Mouse (Mus musculus): ENCODE data around the gene Elmo1.

Gene Elmo1

DNA sequence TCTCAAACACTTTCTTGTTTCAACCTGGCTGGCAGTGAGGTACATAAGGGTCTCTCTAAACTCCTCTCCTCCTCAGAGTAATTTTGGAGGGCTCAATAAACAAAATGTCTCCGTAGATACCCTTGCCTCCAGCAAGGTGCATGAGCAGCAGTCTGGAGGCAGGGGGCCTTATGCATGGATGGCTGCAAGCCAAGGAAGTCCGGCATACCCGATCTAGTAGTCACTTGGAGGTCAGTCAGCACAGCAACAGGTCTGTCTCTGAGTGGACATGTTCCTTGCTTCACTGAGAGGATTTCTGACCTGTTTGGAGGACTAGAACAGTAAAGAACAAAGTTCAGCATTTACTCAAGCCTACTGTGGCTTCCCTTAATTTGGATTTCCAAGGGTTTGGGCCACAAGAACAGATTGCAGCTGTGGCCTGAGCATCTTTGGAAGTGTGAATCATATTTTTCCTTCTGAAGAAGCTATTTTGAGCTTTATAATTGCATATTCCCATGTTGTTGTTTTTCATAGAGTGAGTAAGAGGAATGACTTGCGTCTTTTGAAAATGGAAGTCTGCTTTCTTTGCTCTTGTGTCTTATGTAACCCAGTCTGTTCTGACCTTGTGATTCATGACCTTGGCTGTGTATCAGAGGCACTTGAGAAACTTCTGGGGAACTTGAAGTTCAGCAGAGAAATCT lies 296.2 kb downstream of the Elmo1 start:
- no peak for DNase-seq (ENCODE audit: low spot score)

DNA sequence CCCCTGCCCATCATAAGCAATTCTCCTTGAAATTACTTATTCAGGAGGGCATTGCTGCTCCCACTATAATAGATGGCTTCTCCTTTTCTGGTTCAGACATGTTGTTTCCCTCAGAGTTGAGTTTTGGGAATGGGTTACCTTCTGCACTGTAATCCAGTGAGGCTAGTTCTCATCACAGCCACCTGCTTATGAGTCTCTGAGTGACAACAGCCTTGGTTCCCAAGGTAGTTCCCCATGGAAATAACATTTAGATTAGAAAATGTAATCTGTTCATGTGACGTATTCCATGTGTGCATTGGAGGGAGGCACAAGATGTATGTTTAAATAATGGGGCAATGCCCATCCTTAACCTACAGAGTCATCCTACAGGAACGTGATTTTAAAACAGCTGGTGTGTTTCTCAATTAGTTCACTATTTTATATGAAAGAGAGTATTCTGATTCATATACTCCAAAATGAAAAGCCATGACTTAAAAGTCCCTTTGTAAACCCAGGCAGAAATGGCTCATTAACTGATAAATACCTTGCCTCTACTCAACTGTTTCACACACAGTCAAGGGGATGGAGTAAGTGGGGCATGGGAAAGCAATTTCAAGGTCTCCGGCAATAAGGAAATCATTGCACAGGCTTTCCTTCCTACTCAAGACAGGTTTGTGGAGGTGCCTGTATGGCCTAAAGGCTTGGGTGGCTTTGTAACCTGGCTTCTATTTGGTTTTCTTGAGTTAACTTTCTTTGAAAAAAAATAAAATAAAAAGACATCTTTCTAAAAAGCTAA lies 302.6 kb downstream of the Elmo1 start:
- DNase-seq (ENCODE audit: low spot score), result no peak

DNA sequence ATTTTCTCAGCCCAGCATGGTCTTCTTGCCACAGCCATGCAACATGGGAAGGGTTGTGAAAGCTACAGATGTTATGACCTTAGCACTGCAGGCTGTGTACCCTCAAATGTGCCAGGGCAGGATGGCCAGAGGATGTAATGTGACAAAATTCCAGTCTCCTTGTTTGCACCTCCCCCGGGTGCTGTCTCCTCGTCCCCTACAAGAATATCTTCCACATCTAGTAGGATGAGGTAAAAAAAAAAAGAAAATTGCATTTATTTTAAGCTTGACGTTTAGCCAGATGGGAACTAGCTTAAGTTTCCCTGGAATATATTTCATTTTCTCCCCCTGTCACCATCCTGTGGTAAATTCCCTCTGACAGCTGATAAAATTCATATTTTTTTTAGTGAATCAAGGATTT lies 307.3 kb downstream of the Elmo1 start:
- no peak for DNase-seq (ENCODE audit: low spot score)

DNA sequence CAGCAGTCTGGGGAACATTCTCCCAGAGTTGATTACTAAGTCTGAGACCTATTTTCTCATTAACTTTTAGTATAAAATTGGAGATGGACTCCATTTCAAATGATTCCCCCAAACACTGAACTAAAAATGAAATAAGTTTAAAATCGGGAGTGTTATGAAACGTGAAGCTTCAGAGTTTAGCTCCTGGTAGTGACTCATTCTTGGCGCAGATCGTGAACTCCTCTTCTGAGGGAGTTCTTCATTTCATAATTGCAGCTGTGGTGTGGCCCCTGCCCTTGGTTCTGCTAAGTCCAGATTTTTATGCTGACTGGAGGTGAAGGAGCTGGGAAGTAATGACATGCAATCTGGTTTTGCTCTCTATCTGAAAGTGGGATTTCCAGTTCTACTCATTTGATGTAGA lies 307.9 kb downstream of the Elmo1 start:
- DNase-seq (ENCODE audit: low spot score), result no peak

DNA sequence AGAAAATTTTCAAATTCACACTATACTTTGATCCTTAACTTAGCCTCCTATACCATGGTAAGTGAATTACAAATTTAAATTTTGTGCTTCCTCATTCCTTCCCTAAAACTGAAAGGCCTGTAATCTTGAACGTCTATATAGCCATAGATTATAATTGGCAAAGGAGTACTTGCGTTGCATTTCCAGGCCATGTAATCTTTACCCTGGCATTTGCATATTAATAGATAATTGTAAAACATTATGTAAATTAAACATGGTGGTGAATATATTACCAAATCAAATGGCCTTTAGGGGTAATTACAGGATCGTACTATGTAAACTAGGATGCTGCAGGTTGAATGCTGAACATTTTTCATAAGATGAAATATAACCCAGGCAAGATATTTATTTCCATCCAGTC lies 314.1 kb downstream of the Elmo1 start:
- DNase-seq (ENCODE audit: low spot score), result no peak

DNA sequence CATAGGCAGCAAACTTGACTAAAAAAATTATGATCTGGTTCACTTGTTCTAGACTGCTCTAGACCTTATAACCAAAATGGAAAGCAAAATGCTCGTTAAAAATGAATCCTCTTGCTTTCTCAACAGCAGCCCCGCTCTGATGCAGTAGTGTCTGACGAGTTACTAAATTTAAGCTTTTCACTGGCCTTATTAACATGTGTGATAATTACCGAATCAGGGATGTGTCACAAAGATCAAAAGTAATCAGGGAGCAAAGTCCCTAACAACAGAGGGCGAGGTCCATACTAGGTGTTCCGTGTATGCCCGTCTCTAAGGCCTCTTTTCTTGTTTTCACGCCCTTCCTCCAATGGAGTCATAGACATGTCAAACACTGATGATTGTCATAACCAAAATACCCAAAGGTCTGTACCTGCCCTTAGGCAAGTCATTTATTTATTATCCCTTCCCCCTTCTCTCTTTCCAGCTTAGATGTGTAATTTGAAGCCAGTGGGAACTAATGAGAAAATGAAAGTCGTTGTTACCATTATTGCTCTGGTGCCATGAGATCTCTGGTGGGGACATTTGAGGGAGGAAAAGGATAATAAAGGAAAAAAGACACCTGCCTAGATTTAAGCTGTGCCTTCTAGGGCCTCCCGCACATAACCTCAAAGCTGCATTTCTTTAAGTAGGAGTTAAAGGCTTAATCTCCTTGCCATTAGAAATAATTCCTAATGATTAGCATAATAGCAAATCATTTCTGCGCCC lies 316.2 kb downstream of the Elmo1 start:
- no peak for DNase-seq (ENCODE audit: low spot score)

DNA sequence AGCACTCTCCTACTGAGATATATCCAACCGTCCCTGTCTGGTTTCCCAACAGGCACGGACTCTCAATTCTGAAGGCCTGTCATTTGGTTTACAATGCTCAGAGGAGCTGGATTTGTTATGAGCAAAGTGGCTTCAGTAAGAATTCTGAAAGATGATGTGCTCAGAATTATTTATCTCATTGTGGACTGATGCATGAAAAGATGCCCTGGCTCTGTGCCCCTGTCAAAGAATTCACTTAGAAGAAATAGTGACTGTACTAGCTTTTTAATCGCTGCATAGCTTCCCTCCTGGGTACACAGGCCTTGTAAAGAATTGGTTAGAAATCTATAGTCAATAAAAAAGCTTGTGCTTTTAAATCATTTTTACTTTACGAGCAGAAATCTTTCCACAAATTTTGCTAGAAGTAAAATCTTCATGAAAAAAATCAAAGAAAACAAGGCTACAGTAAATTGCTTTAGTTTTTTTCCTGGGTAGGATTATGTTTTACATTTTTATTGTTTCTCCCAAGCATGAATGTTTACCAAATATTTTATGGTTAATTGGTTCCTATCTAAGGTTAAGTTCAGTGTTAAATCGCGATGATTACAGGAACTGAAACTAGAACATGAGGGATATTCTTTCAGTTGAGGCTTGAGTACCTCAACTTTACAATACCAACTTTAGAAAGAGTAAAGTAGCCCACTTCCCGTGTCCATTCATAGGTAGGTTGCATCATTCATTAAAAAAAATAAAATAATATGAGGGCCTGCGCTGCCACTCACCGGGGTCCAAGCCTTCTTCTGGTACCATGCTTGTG lies 320.1 kb downstream of the Elmo1 start:
- DNase-seq (ENCODE audit: low spot score), result no peak

DNA sequence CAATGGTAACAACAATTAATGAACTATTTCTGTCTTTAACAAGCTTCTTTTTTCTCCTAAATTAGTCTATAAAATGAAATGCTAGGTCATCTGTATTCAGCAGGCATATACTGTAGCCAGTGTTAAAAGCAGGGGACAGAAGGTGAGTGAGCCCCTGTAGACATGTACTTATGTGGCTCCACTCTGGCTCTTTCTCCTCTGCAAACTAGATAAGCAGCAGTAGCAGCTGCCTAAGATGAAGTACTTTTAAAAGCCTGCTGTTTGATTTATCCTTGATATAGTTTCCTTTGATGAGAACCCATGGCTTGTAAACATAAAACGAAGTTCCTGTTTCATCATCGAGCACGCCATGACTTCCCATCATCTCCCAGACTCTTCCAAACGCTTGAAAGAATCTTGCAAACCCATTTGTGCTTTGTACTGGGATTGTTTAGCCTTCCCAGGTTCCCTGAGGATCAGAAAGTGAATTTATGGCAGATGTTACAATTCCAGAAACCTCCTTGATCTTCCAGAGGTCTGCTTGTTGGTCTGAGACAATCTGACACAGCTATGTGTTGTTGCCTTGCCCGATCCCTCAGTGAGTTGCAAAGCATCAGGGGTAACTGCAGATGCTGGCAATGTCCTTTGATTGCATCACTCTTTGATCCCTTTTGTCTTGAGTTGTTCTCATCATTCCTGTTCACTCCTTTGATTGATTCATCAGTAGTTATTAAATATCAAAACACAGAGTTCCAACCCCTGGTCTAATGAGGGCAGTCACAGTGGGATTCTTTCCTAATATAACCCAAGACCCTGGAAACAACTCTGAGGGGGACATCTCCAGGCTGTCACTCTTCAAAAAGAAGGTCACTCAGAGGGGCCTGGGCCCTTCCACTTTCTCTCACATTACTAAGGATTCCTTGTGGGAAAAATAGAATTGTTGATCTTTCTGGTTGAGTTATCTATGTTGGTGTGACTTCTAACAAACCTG lies 326.6 kb downstream of the Elmo1 start:
- no peak for DNase-seq (ENCODE audit: low spot score)

DNA sequence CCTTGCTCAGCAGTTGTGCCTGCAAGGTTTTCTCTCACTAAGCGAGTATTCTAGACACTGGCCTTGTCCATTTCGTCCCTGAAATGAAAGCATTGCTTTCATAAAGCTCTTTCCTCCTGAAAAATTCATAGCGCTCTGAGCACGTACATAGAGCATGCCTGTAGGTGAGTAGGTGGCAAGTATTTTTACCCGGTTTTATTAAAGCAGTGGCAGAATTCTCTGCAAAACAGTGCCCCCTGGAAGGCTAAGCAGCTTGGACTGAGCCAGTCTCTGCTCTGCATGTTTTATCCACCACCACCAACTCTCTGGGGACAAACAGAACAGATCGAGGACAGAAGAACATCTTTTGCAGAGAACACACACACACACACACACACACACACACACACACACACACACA lies 340.6 kb downstream of the Elmo1 start:
- no peak for DNase-seq (ENCODE audit: low spot score)

DNA sequence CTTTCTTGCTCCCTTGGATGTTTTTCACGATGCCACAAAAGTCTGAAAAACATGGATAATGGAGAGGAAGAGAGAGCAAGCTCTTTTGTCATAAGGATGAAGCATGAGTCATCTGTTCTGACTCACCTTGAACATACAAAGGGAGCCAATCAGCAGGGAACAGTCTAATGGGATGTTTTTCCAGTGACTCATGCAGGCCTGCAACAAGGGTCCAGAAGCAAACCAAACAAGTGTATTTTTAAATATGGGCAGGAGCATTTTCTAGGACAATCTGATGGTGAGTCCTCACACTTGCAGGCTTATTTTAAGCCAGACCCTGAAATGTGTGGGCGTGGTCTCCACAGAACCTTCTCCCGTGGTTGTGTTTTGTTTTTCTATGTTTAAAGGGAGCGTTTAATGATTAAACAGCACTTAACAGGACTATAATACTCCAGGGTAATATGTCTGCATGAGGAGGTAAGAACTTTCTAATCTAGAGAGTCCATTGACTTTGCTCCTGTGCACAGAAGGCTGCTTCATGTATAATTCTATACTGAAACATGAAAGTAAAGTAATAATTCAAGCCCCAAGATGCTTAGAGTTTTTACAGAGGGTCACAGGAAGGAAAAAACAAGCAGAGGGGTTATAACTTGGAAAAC lies 342.9 kb downstream of the Elmo1 start:
- no peak for DNase-seq (ENCODE audit: low spot score)

DNA sequence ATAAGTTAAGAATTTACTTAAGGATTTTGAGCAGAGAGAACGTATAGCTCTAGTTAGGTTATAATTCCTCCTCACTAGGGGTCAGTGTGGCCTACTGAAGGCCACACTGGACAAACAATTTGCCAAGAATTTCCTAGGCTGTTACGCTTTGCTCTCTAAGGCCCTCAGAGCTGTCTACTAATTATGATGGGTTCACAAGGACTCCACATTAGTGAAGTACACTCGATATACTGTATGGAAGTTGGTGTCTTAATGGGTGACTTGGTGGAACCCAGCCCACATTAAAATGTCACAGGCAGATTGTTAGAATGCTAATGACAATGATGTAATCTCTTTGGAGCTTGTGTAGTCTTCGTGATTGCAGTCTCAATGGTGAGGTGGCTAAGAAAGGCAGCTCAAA lies 343.7 kb downstream of the Elmo1 start:
- no peak for DNase-seq (ENCODE audit: low spot score)

DNA sequence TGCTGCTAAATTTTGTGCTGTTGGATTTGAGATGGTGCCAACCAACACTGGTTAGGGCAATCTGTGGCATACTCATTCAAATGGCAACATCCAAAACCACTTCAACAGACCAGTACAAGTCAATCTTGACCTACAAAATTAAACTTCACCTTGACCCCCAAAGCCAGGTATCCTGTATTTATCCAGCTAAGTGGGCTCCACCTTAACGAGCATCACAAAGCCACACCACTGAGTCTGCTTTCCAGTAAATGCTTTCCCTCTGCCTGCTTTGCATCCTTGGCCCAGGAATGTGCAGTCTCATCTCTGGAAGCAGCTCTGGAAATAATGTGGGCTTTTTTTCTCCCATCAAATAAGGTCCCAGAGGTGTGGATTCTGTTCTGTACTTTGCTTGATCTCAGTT lies 349.1 kb downstream of the Elmo1 start:
- no peak for DNase-seq (ENCODE audit: low spot score)

DNA sequence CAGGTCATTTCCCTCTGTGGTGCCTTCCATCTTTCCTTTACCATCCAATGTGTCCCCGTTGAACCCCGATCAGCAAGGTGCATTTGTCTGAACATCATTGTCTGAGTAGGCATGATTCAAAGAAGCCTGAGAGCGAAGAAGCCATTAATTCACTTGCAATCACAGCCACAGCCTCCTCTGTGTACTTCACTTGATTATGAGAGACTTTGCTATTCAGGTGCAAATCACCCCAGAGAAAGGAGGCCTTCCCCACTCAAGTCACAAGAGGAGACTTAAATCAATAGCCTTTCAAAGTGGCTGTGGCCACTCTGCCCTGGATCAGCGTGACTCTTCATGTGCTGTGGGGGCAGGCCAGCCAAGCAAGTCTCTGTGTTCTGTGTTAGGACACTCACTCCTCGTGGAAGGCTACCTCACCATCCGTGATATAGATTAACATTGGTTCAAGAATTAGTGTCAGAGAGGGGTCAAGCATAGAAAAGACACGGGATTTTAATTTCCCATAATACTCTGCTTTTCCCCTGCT lies 360.5 kb downstream of the Elmo1 start:
- DNase-seq (ENCODE audit: low spot score), result no peak

DNA sequence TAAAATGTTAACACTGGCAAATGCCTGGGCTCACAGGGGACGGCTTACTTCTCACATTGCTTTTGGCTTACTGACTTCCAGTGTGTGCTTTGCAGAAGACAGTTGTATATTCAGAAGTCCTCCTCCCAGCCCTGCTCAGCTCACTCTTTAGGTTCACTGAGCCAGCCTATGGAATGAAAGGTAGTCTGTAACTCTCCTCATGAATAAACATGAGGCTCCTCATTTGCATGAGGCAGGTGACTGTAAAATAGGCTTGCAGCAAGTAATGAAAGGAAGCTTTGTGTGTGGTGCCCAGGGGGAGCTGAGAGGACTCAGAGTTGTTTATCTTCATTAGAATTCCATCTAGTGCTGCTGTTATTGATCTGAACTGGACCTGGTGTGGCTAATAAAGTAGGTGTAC lies 364.0 kb downstream of the Elmo1 start:
- DNase-seq (ENCODE audit: low spot score), result no peak

DNA sequence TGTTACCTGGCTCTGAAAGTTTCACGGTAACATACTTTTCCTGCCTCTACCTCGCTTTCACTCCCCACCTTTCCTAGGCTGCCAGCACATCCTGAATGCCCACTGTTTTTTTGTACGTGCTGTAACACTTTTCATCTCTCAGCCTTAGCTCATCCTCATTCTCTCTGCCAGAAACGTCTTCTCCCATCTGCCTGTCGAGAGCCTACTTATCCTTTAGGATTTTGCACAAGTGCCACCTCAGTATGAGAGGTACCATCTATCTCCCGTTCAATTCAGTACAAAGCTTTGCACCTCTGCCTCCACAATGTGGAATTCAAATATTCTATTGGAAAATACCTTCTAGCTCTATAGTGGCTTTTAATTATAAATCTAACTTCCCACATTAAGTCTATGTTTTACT lies 369.7 kb downstream of the Elmo1 start:
- no peak for DNase-seq (ENCODE audit: low spot score)

DNA sequence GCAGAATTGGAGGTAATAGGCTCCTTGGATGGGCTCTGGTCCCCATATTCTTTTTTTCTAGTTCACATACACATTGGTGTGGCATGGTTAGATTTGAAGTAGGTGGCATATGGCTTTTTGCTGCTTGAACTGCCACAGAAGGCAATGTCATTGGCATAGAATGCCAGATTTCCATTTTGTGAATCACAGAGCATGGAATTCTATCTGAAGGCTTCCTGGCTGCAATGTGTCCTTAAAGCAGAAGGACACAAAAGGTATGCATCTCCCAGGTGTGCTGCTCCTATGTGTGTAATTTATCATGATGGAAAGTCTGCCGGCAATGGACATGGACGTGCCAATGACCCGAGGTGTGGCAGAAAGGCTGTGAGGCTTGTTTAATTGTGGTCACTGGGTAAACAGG lies 371.2 kb downstream of the Elmo1 start:
- DNase-seq (ENCODE audit: low spot score), result no peak

DNA sequence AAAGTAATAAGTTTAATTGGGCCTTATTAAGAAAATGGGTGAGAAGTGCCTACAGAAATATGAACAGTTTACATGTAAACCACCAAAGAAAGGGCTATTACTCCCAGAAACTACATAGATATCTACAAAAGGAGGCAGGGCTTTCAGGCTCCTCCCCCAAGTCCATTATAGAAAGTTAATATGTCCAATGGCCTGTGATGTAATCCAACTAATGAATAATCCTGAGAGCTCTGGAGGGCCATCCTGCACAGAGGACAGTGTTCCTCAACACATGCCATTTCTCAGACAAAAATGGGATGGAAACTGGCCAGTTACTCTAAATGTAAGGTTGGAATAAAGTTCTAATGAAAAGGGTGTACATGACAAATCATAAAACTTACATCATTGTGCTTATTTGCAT lies 373.8 kb downstream of the Elmo1 start:
- no peak for DNase-seq (ENCODE audit: low spot score)

DNA sequence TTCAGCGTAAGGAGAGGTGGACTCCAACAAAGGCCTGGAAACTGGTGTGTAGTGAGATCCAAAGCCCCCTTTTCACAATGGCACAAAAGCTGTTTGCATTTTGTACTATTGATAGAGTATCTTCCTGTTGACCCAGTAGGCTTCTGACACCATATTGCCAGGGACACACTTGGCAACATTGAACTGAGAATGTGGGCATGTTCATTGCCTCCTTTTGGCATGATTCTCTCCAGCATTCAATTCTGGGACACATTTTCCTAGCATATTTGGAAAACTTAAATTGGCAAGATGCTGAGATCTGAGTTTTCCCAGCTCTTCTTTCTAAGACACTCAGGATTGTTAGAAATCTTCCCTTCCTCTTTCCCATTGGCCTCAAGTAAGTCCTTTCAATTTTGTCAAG lies 377.0 kb downstream of the Elmo1 start:
- DNase-seq (ENCODE audit: low spot score), result no peak

DNA sequence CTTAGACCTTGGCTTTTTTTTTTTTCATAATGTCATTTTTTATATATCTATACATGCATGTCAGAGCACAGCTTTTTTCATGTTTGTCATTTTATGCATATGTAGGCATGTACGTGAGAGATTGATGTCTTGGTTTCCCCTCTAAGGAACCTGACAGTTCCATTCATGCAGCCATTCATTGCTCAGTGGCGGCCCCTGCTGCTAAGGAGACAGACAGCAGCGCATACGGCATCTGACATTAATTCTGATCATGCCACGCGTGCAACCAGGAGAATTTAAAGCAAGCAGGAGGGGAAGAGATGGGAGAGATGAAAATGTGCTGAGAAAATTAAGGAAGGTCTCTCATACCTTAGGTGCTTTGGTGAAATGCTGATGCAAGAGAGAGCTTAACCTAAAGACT lies 381.3 kb downstream of the Elmo1 start:
- DNase-seq (ENCODE audit: low spot score), result no peak

DNA sequence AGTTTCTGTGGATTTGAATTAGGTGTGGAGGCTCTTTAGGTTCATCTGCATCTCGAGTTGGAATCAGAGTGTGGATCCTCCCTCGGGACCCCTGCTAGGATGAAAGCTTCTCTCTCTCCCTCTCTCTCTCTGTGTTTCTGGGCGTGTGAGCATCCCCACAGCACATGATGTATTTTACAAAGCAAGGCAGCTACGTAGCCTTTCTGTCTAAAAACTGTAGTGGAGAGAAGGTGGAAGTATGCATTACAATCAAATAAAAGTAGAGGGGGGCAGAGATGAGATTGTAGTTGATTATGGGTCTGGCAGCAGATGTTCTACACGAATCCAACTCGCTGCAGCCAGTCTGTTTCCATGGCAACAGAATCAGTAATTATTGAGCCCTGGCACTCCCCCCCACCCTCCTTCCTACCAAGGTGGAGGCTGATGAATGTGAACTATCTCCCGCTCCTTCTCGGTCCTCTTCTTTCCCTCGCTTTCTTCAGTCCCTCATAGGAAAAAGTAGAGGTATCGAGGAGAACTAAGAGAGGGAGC lies 382.0 kb downstream of the Elmo1 start:
- DNase-seq (ENCODE audit: low spot score), result no peak
